Mouse (Mus musculus): ENCODE data around the gene Itpkc.

DNA sequence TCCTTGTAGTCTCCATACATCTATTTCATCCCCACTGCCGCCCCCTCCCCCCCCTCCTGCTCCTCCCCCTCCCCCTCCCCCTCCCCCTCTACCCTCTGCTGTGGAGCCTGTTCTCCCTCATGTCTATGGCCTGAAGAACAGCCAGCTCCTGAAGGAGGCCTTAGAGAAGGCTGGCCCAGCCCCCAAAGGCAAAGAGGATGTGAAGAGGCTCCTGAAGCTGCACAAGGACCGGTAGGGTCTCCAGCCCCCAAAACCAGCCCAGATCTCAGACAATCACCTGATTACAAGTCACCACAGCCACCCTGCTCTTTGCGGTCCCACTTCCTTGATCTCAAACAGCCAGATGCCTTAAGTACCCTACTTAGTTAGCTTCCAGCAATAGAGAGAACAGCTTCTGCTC is 31.3 kb downstream of the Itpkc start:
- TF ChIP-seq CTCF (IDR thresholded peaks at IDR 0.05; ENCODE audit: borderline replicate concordance, insufficient read depth, low read length) (no peak), POLR2A (IDR thresholded peaks at IDR 0.05; ENCODE audit: low read depth, low read length) (no peak)

Data from embryonic fibroblast, embryonic 13.5 days (primary cell).